ENCODE assay signal across 16 mouse cellular contexts in genomic region chr6:125564812-125565281, GRCm38 (mm10). TPM values are rescaled to one million over a fixed set of nuclear protein-coding genes. Genes with fewer than 3 reads are reported as not detected.
A peak's percentile ranks its signal among the peaks of the same experiment; 100 is the strongest.
DNase-seq lines count a peak whose midpoint lies in the region; ATAC-seq and TF ChIP-seq lines count a peak whose summit lies in the region.
"Had no signal": no experiment of that assay in that cellular context is flagged by ENCODE, and none has a peak within 500 bp of the region (broad histone marks: within the 10 kb centered on the region; RNA-seq: fewer than 3 reads in every experiment).

No protein-coding gene starts in this region.

- no peak overlapping the region for H3K9ac ChIP-seq in kidney, embryonic 16.5 days (replicated peaks; ENCODE audit: low read length)
- H3K9ac ChIP-seq in forebrain, embryonic 15.5 days (replicated peaks): no peak overlapping the region
- no peak overlapping the region for H3K9ac ChIP-seq in forebrain, embryonic 13.5 days
- H3K9ac ChIP-seq: hindbrain, embryonic 15.5 days; neural tube, embryonic 12.5 days had no signal

- peak overlapping the region; percentile 18; the same call in 1 of the 2 replicates for H3K27ac ChIP-seq in heart, embryonic 10.5 days
- peak overlapping the region; percentile 71 for H3K27ac ChIP-seq in bone marrow, adult 2 months (ENCODE audit: control insufficient read depth, insufficient read depth, low read depth, low read length, poor library complexity)
- H3K27ac ChIP-seq in kidney, embryonic 16.5 days (ENCODE audit: low read length): no peak overlapping the region
- no peak overlapping the region for H3K27ac ChIP-seq in forebrain, embryonic 15.5 days (replicated peaks)
- H3K27ac ChIP-seq in forebrain, embryonic 13.5 days: no peak overlapping the region
- H3K27ac ChIP-seq: hindbrain, embryonic 15.5 days; neural tube, embryonic 12.5 days had no signal

- H3K9me3 ChIP-seq in heart, embryonic 10.5 days: no peaks in the 10 kb centered on the region
- H3K9me3 ChIP-seq in kidney, embryonic 16.5 days (ENCODE audit: low read length): no peaks in the 10 kb centered on the region
- H3K9me3 ChIP-seq in forebrain, embryonic 15.5 days: no peaks in the 10 kb centered on the region
- H3K9me3 ChIP-seq in forebrain, embryonic 13.5 days (replicated peaks): no peaks in the 10 kb centered on the region
- H3K9me3 ChIP-seq: hindbrain, embryonic 15.5 days; neural tube, embryonic 12.5 days had no signal

- ATAC-seq in kidney, embryonic 16.5 days (ENCODE audit: low FRiP score, low TSS enrichment): peak; percentile 80
- ATAC-seq in megakaryocyte-erythroid progenitor cell, adult 5-6 weeks (replicated peaks; ENCODE audit: low FRiP score, low TSS enrichment, poor library complexity, severe bottlenecking): peak; percentile 82
- ATAC-seq in forebrain, embryonic 15.5 days (replicated peaks): no peak
- no peak for ATAC-seq in forebrain, embryonic 13.5 days

- WGBS in heart, embryonic 10.5 days: 66% methylated on average over 7 of the region's 7 CpGs
- 49% methylated on average over 7 of the region's 7 CpGs for WGBS in bone marrow, adult 2 months
- 61% methylated on average over 7 of the region's 7 CpGs for WGBS in kidney, embryonic 16.5 days
- WGBS in forebrain, embryonic 15.5 days: 78% methylated on average over 7 of the region's 7 CpGs
- WGBS in forebrain, embryonic 13.5 days: 67% methylated on average over 7 of the region's 7 CpGs

- no peak overlapping the region for H3K4me2 ChIP-seq in kidney, embryonic 16.5 days (replicated peaks; ENCODE audit: low read depth, low read length)
- H3K4me2 ChIP-seq in forebrain, embryonic 15.5 days (replicated peaks): no peak overlapping the region
- no peak overlapping the region for H3K4me2 ChIP-seq in forebrain, embryonic 13.5 days
- H3K4me2 ChIP-seq: hindbrain, embryonic 15.5 days; midbrain, embryonic 11.5 days; neural tube, embryonic 12.5 days had no signal

- TF ChIP-seq POLR2A in bone marrow, adult 2 months (IDR thresholded peaks at IDR 0.05; ENCODE audit: borderline replicate concordance, control insufficient read depth, low read depth, low read length): no peak

- no peak overlapping the region for H3K4me3 ChIP-seq in heart, embryonic 10.5 days
- H3K4me3 ChIP-seq in bone marrow, adult 2 months (replicated peaks; ENCODE audit: control insufficient read depth, low read depth, low read length): peak overlapping the region; percentile 38
- no peak overlapping the region for H3K4me3 ChIP-seq in kidney, embryonic 16.5 days (ENCODE audit: low read length)
- no peak overlapping the region for H3K4me3 ChIP-seq in forebrain, embryonic 15.5 days
- H3K4me3 ChIP-seq in forebrain, embryonic 13.5 days: no peak overlapping the region
- H3K4me3 ChIP-seq: hindbrain, embryonic 15.5 days; neural tube, embryonic 12.5 days had no signal

- H3K36me3 ChIP-seq in heart, embryonic 10.5 days: no peaks in the 10 kb centered on the region
- no peaks in the 10 kb centered on the region for H3K36me3 ChIP-seq in kidney, embryonic 16.5 days (ENCODE audit: insufficient read depth, low read length)
- H3K36me3 ChIP-seq in forebrain, embryonic 15.5 days: no peaks in the 10 kb centered on the region
- no peaks in the 10 kb centered on the region for H3K36me3 ChIP-seq in forebrain, embryonic 13.5 days (ENCODE audit: poor library complexity, severe bottlenecking)
- H3K36me3 ChIP-seq: G1E; hindbrain, embryonic 15.5 days; neural tube, embryonic 12.5 days had no signal

- no peak for DNase-seq in heart, embryonic 10.5 days (ENCODE audit: low spot score)
- no peak for DNase-seq in heart, adult 18-20 months
- DNase-seq in ovary, adult 18-20 months (ENCODE audit: low spot score): no peak
- DNase-seq: adrenal gland, adult 2 months; cerebellum, adult 8-10 months; gastrocnemius, postnatal 25 days; right cerebral cortex, adult 18-20 months had no signal

- H3K4me1 ChIP-seq in heart, embryonic 10.5 days: peaks cover 8% of the 10 kb centered on the region; the same call in 1 of the 2 replicates
- peaks cover 3% of the 10 kb centered on the region for H3K4me1 ChIP-seq in bone marrow, adult 2 months (ENCODE audit: control insufficient read depth, insufficient read depth, low read length)
- H3K4me1 ChIP-seq in kidney, embryonic 16.5 days (ENCODE audit: insufficient read depth, low read length): no peaks in the 10 kb centered on the region
- no peaks in the 10 kb centered on the region for H3K4me1 ChIP-seq in forebrain, embryonic 15.5 days
- H3K4me1 ChIP-seq in forebrain, embryonic 13.5 days: no peaks in the 10 kb centered on the region
- H3K4me1 ChIP-seq: hindbrain, embryonic 15.5 days; neural tube, embryonic 12.5 days had no signal

- TF ChIP-seq CTCF in bone marrow, adult 2 months (IDR thresholded peaks at IDR 0.05; ENCODE audit: control insufficient read depth, insufficient read depth, low read length): no peak

- no peaks in the 10 kb centered on the region for H3K27me3 ChIP-seq in heart, embryonic 10.5 days (ENCODE audit: insufficient read depth, poor library complexity, severe bottlenecking)
- no peaks in the 10 kb centered on the region for H3K27me3 ChIP-seq in kidney, embryonic 16.5 days (ENCODE audit: insufficient read depth, low read length)
- H3K27me3 ChIP-seq in forebrain, embryonic 15.5 days: no peaks in the 10 kb centered on the region
- H3K27me3 ChIP-seq in forebrain, embryonic 13.5 days: no peaks in the 10 kb centered on the region
- H3K27me3 ChIP-seq: hindbrain, embryonic 15.5 days; neural tube, embryonic 12.5 days had no signal

RNA-seq across cellular contexts. Expression of gene Vwf, which starts 18.3 kb away (rescaled TPM):
- 22.1 and 26.0 TPM in 2 replicates for polyA plus RNA-seq in heart, embryonic 10.5 days (2016; fragmentation: Nextera tagmentation; extraction: Ambion mirVana)
- 100 to 1,000 TPM in 1 of 2 experiments, 10 to 100 TPM in 1; 78.4 to 104 TPM for total RNA-seq in heart, adult 18-20 months (2021)
- polyA plus RNA-seq in bone marrow, adult 2 months (2011; ENCODE audit: insufficient read depth, insufficient read length, low replicate concordance, missing spikeins): 83.1 and 147 TPM in 2 replicates
- 3.9 and 5.4 TPM in 2 replicates for polyA plus RNA-seq in kidney, embryonic 16.5 days (2015; fragmentation: Nextera tagmentation; extraction: Ambion mirVana)
- total RNA-seq in megakaryocyte-erythroid progenitor cell, adult 5-6 weeks (2014; fragmentation: Nextera tagmentation): 11.0 and 14.9 TPM in 2 replicates
- total RNA-seq in megakaryocyte-erythroid progenitor cell, adult 5-6 weeks (2017): 5.5 and 9.3 TPM in 2 replicates
- 6.5 and 8.4 TPM in 2 replicates for polyA plus RNA-seq in forebrain, embryonic 15.5 days (2015; fragmentation: Nextera tagmentation; extraction: Ambion mirVana)
- 4.8 and 7.7 TPM in 2 replicates for polyA plus RNA-seq in forebrain, embryonic 13.5 days (2015; fragmentation: Nextera tagmentation; extraction: Ambion mirVana)

Comparison
In these comparisons a context has a peak if more than half of its experiments do, and no peak if none do; other contexts are left out.
1. H3K27ac ChIP-seq: peak in heart, embryonic 10.5 days (single experiment) and bone marrow, adult 2 months (single experiment); none in kidney, embryonic 16.5 days (single experiment), forebrain, embryonic 15.5 days (single experiment) and forebrain, embryonic 13.5 days (single experiment).
2. ATAC-seq: peak in kidney, embryonic 16.5 days (single experiment) and megakaryocyte-erythroid progenitor cell, adult 5-6 weeks (single experiment); none in forebrain, embryonic 15.5 days (single experiment) and forebrain, embryonic 13.5 days (single experiment).